Mouse (Mus musculus): Measurements from ENCODE around the gene Arl4d. TPM values are rescaled to one million over a fixed set of nuclear protein-coding genes. Genes with fewer than 3 reads are reported as not detected.
"Not testable (repeated sequence)": the region's sequence is repeated elsewhere in the genome, so short reads cannot be mapped to it uniquely, and the experiment has no call there.

Arl4d gene
- polyA plus RNA-seq, 1 experiment from 2014 or later, result 40.5 TPM

DNA sequence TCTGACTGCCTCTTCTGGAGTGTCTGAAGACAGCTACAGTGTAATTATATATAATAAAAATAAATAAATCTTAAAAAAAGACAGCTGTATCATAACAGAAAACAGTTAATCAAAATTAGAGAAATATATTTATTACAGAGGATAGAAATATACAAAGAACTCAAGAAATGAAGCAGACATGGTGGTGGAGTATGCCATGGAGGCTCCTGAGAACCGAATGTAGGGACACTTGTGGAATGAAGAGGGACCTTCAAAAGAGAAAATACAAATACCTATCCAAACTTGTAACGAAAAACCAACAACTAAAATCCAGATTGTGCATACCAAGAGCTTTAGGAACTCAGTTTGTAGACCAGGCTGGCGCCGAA, 20.3 kb upstream of the Arl4d start:
- H3K4me1 ChIP-seq (ENCODE audit: control insufficient read depth, insufficient read depth, low read length); H3K27me3 ChIP-seq (replicated peaks; ENCODE audit: control insufficient read depth, insufficient read depth, low read length); DNase-seq (ENCODE audit: low spot score); H3K9me3 ChIP-seq (replicated peaks; ENCODE audit: control insufficient read depth, low read length); H3K4me2 ChIP-seq (ENCODE audit: low read length); ATAC-seq; H3K4me3 ChIP-seq (ENCODE audit: low read depth, low read length); H3K36me3 ChIP-seq (ENCODE audit: control insufficient read depth, insufficient read depth, low read length); H3K9ac ChIP-seq (ENCODE audit: low read length): not testable (repeated sequence)
- H3K27ac ChIP-seq (ENCODE audit: low read depth, low read length), result 0 out of 2 replicates have a peak overlapping the region, but pooled peaks have one; percentile 39
- WGBS, result 3% methylated on average over 4 of the region's 4 CpGs

DNA sequence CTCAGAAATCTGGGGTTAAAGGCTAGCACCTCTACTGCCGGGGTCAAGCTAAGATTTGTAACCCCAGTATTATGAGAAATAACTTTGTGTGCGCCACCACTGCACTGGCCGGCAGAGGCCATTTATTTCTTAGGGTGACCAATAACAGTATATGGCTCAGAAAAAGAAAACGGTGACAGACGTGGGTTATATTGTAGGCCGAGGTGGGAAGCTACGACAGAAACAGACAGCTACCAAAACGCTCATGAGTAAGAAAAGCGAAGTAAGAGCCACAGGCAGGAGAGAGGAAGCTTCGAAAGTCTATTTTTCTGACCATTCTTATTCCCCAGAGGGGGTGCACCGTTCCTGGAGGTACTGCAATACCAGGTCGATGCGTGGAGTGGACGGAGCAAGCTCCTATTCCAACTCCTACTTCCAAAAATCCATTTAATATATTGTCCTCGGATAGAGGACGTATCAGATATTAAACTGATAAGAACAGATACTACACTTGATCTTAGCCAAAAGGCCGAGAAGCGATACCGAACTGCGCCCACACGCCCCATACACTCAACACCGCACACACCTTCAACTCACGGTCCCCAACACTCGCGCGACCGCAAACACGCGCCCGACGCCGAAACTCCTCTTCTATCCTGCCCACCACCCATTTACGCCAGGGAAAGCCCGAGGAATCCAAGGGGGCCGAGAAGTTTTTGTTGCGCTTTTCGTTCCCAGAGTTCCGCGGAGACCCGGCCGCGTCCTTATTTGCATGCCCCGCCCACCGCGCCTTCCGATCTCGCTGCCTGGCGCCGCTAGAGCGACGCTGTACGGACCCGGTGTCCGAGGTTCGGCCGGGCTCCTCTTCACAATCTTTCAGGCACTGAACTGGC, 19.7 kb upstream of the Arl4d start:
- H3K4me2 ChIP-seq (ENCODE audit: low read length), result peak overlapping the region; percentile 42
- H3K36me3 ChIP-seq (ENCODE audit: control insufficient read depth, insufficient read depth, low read length); H3K9me3 ChIP-seq (replicated peaks; ENCODE audit: control insufficient read depth, low read length); H3K4me1 ChIP-seq (ENCODE audit: control insufficient read depth, insufficient read depth, low read length); H3K27me3 ChIP-seq (replicated peaks; ENCODE audit: control insufficient read depth, insufficient read depth, low read length): not testable (repeated sequence)
- H3K9ac ChIP-seq (ENCODE audit: low read length), result peak overlapping the region; percentile 62
- DNase-seq (ENCODE audit: low spot score) (peak; percentile 85), ATAC-seq (peak; percentile 77)
- peak overlapping the region; percentile 92 for H3K27ac ChIP-seq (ENCODE audit: low read depth, low read length)
- WGBS, result under 1% methylated on average over 41 of the region's 56 CpGs
- peak overlapping the region; percentile 16; the same call in 1 of the 2 replicates for H3K4me3 ChIP-seq (ENCODE audit: low read depth, low read length)

DNA sequence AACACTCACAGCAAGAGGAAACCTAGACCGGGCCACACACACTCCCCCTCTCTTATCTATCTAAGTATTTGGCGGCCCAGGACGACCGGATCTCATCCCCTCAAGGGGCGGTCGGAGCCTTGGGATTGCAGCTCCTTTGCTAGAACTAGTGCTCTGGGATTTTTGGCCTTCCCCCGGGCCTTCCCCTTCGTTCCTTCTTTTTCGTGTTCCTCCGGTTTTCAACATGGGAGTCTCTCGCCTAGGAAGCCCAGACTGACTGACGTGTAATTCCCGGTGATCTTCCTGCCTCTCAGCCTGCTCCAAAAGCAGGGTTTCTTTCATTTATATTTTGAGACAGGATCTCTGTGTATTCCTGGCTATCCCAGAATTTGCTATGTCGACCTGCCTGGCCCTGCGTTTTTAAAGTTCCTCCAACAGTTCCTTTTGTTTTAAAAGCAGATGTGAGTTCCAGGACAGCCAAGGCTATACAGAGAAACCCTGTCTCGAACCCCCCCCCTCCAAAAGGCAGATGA, 19.0 kb upstream of the Arl4d start:
- ATAC-seq, result not testable (repeated sequence)

DNA sequence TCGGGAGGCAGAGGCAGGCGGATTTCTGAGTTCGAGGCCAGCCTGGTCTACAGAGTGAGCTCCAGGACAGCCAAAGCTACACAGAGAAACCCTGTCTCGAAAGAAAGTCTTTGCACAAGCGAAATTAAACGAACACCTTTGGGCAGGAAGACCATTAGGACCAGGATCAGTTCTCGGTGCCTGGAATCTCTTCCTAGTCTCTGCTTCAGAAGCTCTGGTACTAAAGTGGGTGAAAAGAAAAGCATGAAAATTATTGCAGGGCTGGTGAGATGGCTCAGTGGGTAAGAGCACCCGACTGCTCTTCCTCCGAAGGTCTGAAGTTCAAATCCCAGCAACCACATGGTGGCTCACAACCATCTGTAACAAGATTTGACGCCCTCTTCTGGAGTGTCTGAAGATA, 18.2 kb upstream of the Arl4d start:
- not testable (repeated sequence) for ATAC-seq

More for the DNA sequence above, 19.0 kb upstream of the Arl4d start:
- WGBS, result 14% methylated on average over 13 of the region's 16 CpGs
- not testable (repeated sequence) for H3K36me3 ChIP-seq (ENCODE audit: control insufficient read depth, insufficient read depth, low read length); H3K27me3 ChIP-seq (replicated peaks; ENCODE audit: control insufficient read depth, insufficient read depth, low read length); H3K4me1 ChIP-seq (ENCODE audit: control insufficient read depth, insufficient read depth, low read length); DNase-seq (ENCODE audit: low spot score); H3K9me3 ChIP-seq (replicated peaks; ENCODE audit: control insufficient read depth, low read length)
- peak overlapping the region; percentile 16; the same call in 1 of the 2 replicates for H3K4me3 ChIP-seq (ENCODE audit: low read depth, low read length)
- H3K4me2 ChIP-seq (ENCODE audit: low read length), result peak overlapping the region; percentile 42
- peak overlapping the region; percentile 62 for H3K9ac ChIP-seq (ENCODE audit: low read length)
- peak overlapping the region; percentile 92 for H3K27ac ChIP-seq (ENCODE audit: low read depth, low read length)

DNA sequence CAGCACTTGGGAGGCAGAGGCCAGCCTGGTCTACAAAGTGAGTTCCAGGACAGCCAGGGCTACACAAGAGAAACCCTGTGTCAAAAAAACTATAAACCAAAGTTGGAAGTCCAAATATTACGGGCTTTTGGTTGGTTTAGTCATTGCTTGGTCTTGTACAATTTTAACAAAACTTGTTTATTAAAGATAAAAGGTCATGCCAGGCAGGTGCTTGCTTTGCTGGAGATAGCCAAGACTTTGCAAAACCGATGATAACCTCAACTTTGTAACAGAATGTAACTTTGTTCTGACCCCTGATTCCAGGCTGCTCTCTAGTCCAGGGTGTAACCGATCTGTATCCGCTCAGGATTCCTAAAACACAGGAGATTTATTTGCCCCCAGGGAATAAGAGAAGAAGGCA, 9.0 kb upstream of the Arl4d start:
- ATAC-seq, result no peak
- Histone ChIP-seq H3K4me2 (ENCODE audit: low read length) (no peak overlapping the region), H3K9me3 (replicated peaks; ENCODE audit: control insufficient read depth, low read length) (no peaks in the 10 kb centered on the region), H3K36me3 (ENCODE audit: control insufficient read depth, insufficient read depth, low read length) (no peaks in the 10 kb centered on the region), H3K4me1 (ENCODE audit: control insufficient read depth, insufficient read depth, low read length) (no peaks in the 10 kb centered on the region), H3K9ac (ENCODE audit: low read length) (no peak overlapping the region), H3K4me3 (ENCODE audit: low read depth, low read length) (no peak overlapping the region), H3K27me3 (replicated peaks; ENCODE audit: control insufficient read depth, insufficient read depth, low read length) (0 out of 2 replicates have a peak, but pooled peaks cover 2% of the 10 kb centered on the region), H3K27ac (ENCODE audit: low read depth, low read length) (no peak overlapping the region)
- WGBS, result 89% methylated on average over 4 of the region's 4 CpGs
- DNase-seq (ENCODE audit: low spot score), result no peak

More for the DNA sequence above, 18.2 kb upstream of the Arl4d start:
- H3K4me2 ChIP-seq (ENCODE audit: low read length); H3K4me3 ChIP-seq (ENCODE audit: low read depth, low read length); H3K4me1 ChIP-seq (ENCODE audit: control insufficient read depth, insufficient read depth, low read length); DNase-seq (ENCODE audit: low spot score); H3K9me3 ChIP-seq (replicated peaks; ENCODE audit: control insufficient read depth, low read length); H3K27ac ChIP-seq (ENCODE audit: low read depth, low read length); H3K27me3 ChIP-seq (replicated peaks; ENCODE audit: control insufficient read depth, insufficient read depth, low read length); H3K9ac ChIP-seq (ENCODE audit: low read length); H3K36me3 ChIP-seq (ENCODE audit: control insufficient read depth, insufficient read depth, low read length): not testable (repeated sequence)
- 90% methylated on average over 10 of the region's 10 CpGs for WGBS

DNA sequence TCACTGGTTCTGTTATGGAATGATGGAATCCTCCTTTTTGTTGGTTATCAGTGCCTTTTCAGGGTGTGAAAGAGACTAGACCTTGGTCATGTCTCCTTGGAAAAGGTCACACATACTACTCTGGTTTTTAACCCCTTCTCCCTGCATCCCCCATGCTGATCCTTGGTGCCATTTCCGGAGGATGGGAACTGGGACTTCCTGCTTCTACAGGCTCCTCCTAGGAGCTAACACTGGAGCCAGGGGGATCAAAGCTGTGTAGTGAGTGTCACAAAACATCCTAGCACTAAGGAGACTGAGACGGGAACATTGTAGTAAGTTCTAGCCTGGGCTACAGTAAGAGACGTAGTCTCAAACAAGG, 7.8 kb upstream of the Arl4d start:
- Histone ChIP-seq H3K9me3 (replicated peaks; ENCODE audit: control insufficient read depth, low read length) (no peaks in the 10 kb centered on the region), H3K36me3 (ENCODE audit: control insufficient read depth, insufficient read depth, low read length) (no peaks in the 10 kb centered on the region), H3K4me1 (ENCODE audit: control insufficient read depth, insufficient read depth, low read length) (no peaks in the 10 kb centered on the region), H3K27me3 (replicated peaks; ENCODE audit: control insufficient read depth, insufficient read depth, low read length) (0 out of 2 replicates have a peak, but pooled peaks cover 2% of the 10 kb centered on the region), H3K4me2 (ENCODE audit: low read length) (peak overlapping the region; percentile 41), H3K27ac (ENCODE audit: low read depth, low read length) (peak overlapping the region; percentile 95), H3K4me3 (ENCODE audit: low read depth, low read length) (peak overlapping the region; percentile 3; the same call in 1 of the 2 replicates), H3K9ac (ENCODE audit: low read length) (peak overlapping the region; percentile 73)
- ATAC-seq (peak; percentile 63), DNase-seq (ENCODE audit: low spot score) (no peak)
- 2% methylated on average over 3 of the region's 3 CpGs for WGBS

DNA sequence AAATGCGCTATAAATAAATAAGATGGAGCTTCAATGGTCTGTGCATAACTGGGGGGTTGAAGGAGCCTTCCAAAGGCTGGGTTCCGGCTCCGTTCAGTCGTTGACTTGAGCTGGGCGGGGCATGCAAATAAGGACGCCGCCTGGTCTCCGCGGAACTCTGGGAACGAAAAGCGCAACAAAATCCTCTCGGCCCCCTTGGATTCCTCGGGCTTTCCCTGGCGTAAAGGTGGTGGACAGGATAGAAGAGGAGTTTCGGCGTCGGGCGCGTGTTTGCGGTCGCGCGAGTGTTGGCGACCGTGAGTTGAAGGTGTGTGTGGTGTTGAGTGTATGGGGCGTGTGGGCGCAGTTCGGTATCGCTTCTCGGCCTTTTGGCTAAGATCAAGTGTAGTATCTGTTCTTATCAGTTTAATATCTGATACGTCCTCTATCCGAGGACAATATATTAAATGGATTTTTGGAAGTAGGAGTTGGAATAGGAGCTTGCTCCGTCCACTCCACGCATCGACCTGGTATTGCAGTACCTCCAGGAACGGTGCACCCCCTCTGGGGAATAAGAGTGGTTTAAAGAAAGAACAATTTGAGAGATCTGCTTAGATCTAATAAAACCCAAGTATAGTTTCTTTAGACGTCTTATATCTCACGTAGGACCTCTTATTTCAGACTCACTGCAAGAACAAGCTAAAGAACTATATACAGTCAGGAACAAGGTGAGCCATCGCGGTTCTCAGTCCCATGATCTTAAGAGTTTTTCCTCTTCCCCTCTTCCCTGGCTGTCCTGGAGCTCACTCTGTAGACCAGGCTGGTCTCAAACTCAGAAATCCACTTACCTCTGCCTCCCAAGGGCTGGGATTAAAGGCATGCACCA, 7.2 kb upstream of the Arl4d start:
- under 1% methylated on average over 38 of the region's 40 CpGs for WGBS
- not testable (repeated sequence) for H3K4me1 ChIP-seq (ENCODE audit: control insufficient read depth, insufficient read depth, low read length)
- DNase-seq (ENCODE audit: low spot score), result peak; percentile 96

DNA sequence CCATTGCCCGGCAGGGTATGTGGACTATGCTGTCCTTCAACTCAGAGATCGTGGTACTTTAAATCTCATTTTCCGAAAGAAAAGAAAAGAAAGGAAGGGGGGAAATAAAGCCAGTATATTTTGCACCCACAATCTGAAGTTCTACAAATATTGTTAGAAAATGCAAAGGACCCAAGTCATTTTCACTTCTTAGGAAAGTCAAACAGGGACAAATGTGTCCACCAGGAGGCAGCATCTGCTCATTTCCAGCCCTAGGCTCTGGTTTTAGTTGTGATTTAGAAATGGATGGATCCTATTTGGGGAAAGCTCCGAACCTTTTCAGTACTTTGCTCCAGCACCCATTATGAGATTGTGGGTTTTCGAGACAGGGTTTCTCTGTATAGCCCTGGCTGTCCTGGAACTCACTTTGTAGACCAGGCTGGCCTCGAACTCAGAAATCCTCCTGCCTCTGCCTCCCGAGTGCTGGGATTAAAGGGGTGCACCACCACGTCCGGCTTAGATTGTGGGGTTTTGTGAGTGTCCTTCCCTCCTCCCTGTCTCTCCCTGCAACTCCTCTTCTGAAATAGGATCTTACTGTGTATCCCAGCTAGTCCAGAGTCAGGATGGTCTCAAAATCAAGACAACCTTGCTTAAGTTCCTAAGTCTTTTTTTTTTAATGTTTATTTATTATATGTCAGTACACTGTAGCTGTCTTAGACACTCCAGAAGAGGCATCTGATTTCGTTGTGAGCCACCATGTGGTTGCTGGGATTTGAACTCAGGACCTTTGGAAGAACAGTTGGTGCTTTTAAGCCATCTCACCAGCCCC, 6.4 kb upstream of the Arl4d start:
- ATAC-seq, result peak; percentile 30
- peak overlapping the region; percentile 67 for H3K27ac ChIP-seq (ENCODE audit: low read depth, low read length)
- no peaks in the 10 kb centered on the region for H3K9me3 ChIP-seq (replicated peaks; ENCODE audit: control insufficient read depth, low read length)
- H3K27me3 ChIP-seq (replicated peaks; ENCODE audit: control insufficient read depth, insufficient read depth, low read length), result no peaks in the 10 kb centered on the region
- WGBS, result 42% methylated on average over 10 of the region's 10 CpGs
- H3K36me3 ChIP-seq (ENCODE audit: control insufficient read depth, insufficient read depth, low read length), result no peaks in the 10 kb centered on the region
- peak; percentile 88 for DNase-seq (ENCODE audit: low spot score)
- no peak overlapping the region for H3K4me3 ChIP-seq (ENCODE audit: low read depth, low read length)
- no peak overlapping the region for H3K4me2 ChIP-seq (ENCODE audit: low read length)
- H3K9ac ChIP-seq (ENCODE audit: low read length), result no peak overlapping the region
- no peaks in the 10 kb centered on the region for H3K4me1 ChIP-seq (ENCODE audit: control insufficient read depth, insufficient read depth, low read length)

More for the DNA sequence above, 7.2 kb upstream of the Arl4d start:
- not testable (repeated sequence) for H3K36me3 ChIP-seq (ENCODE audit: control insufficient read depth, insufficient read depth, low read length); H3K27me3 ChIP-seq (replicated peaks; ENCODE audit: control insufficient read depth, insufficient read depth, low read length); H3K9me3 ChIP-seq (replicated peaks; ENCODE audit: control insufficient read depth, low read length)
- H3K27ac ChIP-seq (ENCODE audit: low read depth, low read length), result peak overlapping the region; percentile 95
- peak overlapping the region; percentile 73 for H3K9ac ChIP-seq (ENCODE audit: low read length)
- H3K4me3 ChIP-seq (ENCODE audit: low read depth, low read length), result peak overlapping the region; percentile 3; the same call in 1 of the 2 replicates
- peak; percentile 93 for ATAC-seq
- H3K4me2 ChIP-seq (ENCODE audit: low read length), result peak overlapping the region; percentile 41
